Mouse (Mus musculus) ES-Bruce4 (cell line): ENCODE measurements around the gene Etv5.
"Not testable (repeated sequence)": the region's sequence is repeated elsewhere in the genome, so short reads cannot be mapped to it uniquely, and the experiment has no call there.

Source experiments
- CTCF ChIP-seq: IDR thresholded peaks from one replicate; pipeline ENCODE4 v1.8.1; 2011; ENCODE audit warnings: low read depth, low read length
- POLR2A ChIP-seq: IDR thresholded peaks from one replicate; pipeline ENCODE4 v1.8.1; 2011; ENCODE audit warnings: low read length; ENCODE audit not compliant: insufficient read depth

DNA sequence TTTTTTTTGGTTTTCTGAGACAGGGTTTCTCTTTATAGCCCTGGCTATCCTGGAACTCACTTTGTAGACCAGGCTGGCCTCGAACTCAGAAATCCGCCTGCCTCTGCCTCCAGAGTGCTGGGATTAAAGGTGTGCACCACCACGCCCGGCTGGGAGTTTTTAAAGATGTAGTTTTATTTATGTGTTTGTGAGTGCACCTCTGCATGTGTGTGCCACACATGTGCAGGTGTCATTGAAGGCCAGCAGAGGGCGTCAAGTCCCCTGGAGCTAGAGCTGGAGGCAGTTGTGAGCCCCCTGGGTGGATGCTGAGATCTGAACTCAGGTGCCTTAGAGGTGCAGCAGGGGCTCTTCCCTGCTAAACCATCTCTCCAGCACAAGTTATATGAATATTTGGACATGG is 85.3 kb downstream of the Etv5 start:
- TF ChIP-seq CTCF = peak; percentile 61
- TF ChIP-seq POLR2A = not testable (repeated sequence)
